Mouse (Mus musculus): ENCODE data around the gene Dusp13.

DNA sequence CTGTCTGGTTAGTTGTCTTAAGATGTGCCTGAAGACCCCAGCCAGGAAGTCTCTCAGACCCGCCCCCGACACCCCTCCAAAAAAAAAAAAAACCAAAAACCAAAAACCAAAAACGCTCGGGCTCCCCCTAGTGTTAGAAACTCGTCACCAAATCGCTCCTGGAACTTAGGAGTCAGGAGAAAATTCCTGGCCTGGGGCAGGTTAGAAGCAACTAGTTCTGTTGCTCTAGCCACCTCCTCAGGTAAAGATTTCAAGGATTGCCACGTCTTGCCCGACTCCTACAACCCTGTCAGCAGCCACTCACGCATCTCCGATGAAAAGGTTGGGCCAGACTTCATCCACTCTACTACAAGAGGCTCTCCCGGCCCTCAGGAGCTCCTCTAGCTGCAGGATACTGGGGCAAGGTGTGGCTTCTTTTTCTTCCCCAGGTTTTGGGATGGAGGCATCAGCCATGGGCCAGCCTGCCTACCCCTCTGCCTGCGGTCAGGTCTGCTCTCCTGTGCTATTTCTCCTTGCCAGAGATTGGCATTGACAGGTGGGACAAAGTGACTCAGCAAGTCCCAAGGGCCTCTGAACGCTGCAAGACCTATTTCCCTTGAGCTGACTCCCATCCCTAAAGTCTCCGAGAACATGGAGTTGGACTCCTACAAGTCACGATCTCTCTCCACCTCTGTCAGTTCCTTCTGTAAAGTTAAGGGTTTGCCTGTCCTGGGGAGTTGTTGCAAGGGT, 2.7 kb downstream of the Dusp13 start:
- TF ChIP-seq POLR2A (IDR thresholded peaks at IDR 0.05; ENCODE audit: low read depth, low read length) (no peak), CTCF (IDR thresholded peaks at IDR 0.05; ENCODE audit: borderline replicate concordance, insufficient read depth, low read length) (no peak)

All from embryonic fibroblast, embryonic 13.5 days (primary cell).